Mouse (Mus musculus): ENCODE measurements around the gene Msx1. TPM values are rescaled to one million over a fixed set of nuclear protein-coding genes. Genes with fewer than 3 reads are reported as not detected.

Msx1 gene
- polyA plus RNA-seq, 1 experiment from 2014 or later, result 17.7 TPM

- Histone ChIP-seq H3K9ac (no peak overlapping the region), H3K27me3 (peaks cover 98% of the 10 kb centered on the region), H3K9me3 (replicated peaks) (no peaks in the 10 kb centered on the region), H3K4me2 (peak overlapping the region; percentile 17; the same call in 1 of the 2 replicates), H3K27ac (no peak overlapping the region), H3K36me3 (ENCODE audit: poor library complexity, severe bottlenecking) (no peaks in the 10 kb centered on the region), H3K4me1 (peaks cover 6% of the 10 kb centered on the region), H3K4me3 (no peak overlapping the region)
- WGBS, result 1% methylated on average over 42 of the region's 46 CpGs
- peak; percentile 59; the same call in 1 of the 2 replicates for ATAC-seq
Observed at GRCm38 (mm10) chr5:37816907-37817657, 7.3 kb downstream of the Msx1 start.

DNA sequence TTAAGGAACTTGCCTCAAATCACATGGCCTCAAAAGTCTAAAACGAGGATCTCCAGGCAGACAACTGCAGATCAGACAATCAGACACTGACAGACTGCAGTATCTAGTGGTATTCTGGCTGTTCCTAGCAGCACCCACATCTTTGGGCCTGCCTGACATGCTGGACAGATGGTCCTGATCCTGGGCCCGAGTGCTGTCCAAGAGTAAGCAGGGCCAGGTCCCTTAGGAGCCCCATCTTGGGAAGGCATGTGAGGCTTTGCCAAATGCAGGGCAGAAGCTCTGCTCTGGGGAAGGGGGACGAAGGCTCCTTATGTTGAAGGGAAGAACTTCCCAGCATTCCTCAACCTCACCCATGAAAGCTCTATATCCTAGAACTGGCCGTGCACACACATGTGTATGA is 8.5 kb downstream of the Msx1 start:
- WGBS, result 78% methylated on average over 4 of the region's 4 CpGs
- no peak overlapping the region for H3K4me2 ChIP-seq
- H3K9me3 ChIP-seq (replicated peaks), result no peaks in the 10 kb centered on the region
- no peak overlapping the region for H3K27ac ChIP-seq
- H3K9ac ChIP-seq, result no peak overlapping the region
- no peak overlapping the region for H3K4me3 ChIP-seq
- H3K27me3 ChIP-seq, result peaks cover 96% of the 10 kb centered on the region
- ATAC-seq, result no peak
- peaks cover 6% of the 10 kb centered on the region for H3K4me1 ChIP-seq
- no peaks in the 10 kb centered on the region for H3K36me3 ChIP-seq (ENCODE audit: poor library complexity, severe bottlenecking)

GRCm38 (mm10) chr5:37814169-37814568 is 10.2 kb downstream of the Msx1 start:
- peaks cover 6% of the 10 kb centered on the region for H3K4me1 ChIP-seq
- H3K27ac ChIP-seq, result no peak overlapping the region
- no peak overlapping the region for H3K9ac ChIP-seq
- no peaks in the 10 kb centered on the region for H3K9me3 ChIP-seq (replicated peaks)
- H3K27me3 ChIP-seq, result peaks cover 89% of the 10 kb centered on the region
- H3K4me2 ChIP-seq, result no peak overlapping the region
- no peak overlapping the region for H3K4me3 ChIP-seq
- ATAC-seq, result no peak
- H3K36me3 ChIP-seq (ENCODE audit: poor library complexity, severe bottlenecking), result no peaks in the 10 kb centered on the region

GRCm38 (mm10) chr5:37805291-37805690 is 19.1 kb downstream of the Msx1 start:
- 87% methylated on average over 6 of the region's 6 CpGs for WGBS
- ATAC-seq, result no peak
- Histone ChIP-seq H3K36me3 (ENCODE audit: poor library complexity, severe bottlenecking) (no peaks in the 10 kb centered on the region), H3K27ac (no peak overlapping the region), H3K4me2 (no peak overlapping the region), H3K4me3 (no peak overlapping the region), H3K27me3 (peaks cover 12% of the 10 kb centered on the region), H3K4me1 (no peaks in the 10 kb centered on the region), H3K9me3 (replicated peaks) (no peaks in the 10 kb centered on the region; the same call in 1 of the 2 replicates), H3K9ac (no peak overlapping the region)

- Histone ChIP-seq H3K36me3 (ENCODE audit: poor library complexity, severe bottlenecking) (no peaks in the 10 kb centered on the region), H3K4me1 (no peaks in the 10 kb centered on the region), H3K9me3 (replicated peaks) (no peaks in the 10 kb centered on the region; the same call in 1 of the 2 replicates), H3K9ac (no peak overlapping the region), H3K4me3 (no peak overlapping the region), H3K27ac (no peak overlapping the region), H3K4me2 (no peak overlapping the region), H3K27me3 (peaks cover 12% of the 10 kb centered on the region; the same call in 1 of the 2 replicates)
- ATAC-seq, result no peak
- 74% methylated on average over 8 of the region's 8 CpGs for WGBS
Observed at GRCm38 (mm10) chr5:37804512-37805118, 19.8 kb downstream of the Msx1 start.

DNA sequence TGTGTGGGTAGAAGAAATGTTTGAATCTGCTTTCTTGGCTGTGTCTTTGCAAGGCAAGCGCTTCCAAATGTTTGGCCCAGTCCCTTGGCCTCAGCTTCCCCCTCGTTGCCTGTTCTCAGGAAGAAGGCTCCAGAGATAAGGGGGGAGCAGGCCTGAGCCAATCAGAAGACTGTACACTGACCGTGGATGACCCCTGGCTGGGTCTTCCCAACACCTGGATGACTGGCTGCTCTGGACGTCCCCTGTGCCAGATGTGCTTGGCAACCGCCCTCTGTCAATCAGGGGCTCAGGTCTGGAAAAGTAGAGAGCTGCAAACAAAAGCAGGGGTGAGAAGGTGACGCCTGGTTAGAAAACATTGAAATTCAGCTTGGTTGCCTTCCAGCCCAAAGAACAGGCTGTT is 27.1 kb downstream of the Msx1 start:
- no peak overlapping the region for H3K27ac ChIP-seq
- no peak overlapping the region for H3K9ac ChIP-seq
- no peaks in the 10 kb centered on the region for H3K36me3 ChIP-seq (ENCODE audit: poor library complexity, severe bottlenecking)
- peaks cover 14% of the 10 kb centered on the region; the same call in 1 of the 2 replicates for H3K27me3 ChIP-seq
- no peaks in the 10 kb centered on the region for H3K9me3 ChIP-seq (replicated peaks)
- 72% methylated on average over 6 of the region's 6 CpGs for WGBS
- ATAC-seq, result no peak
- H3K4me2 ChIP-seq, result no peak overlapping the region
- H3K4me1 ChIP-seq, result no peaks in the 10 kb centered on the region
- H3K4me3 ChIP-seq, result no peak overlapping the region

DNA sequence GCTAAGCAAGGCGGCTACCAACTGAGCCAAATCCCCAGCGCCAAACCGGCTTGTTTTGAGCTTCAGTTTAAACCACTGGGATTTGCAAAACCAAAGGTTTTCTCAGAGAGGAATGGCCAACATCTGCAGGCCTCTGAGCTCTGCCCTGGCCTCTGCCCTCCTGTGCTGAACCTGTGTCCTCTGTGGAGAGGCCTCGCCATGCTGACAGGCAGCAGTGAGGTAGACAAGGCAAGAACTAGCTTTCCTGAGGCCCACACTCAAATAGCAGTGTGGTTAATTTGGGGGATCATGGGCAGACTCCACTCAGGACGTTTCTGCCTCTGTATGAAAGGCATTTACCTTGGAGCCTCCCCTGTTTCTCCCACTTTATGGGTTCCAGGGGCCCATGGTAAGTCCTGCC is 27.6 kb downstream of the Msx1 start:
- H3K9ac ChIP-seq, result no peak overlapping the region
- H3K27me3 ChIP-seq, result peaks cover 14% of the 10 kb centered on the region; the same call in 1 of the 2 replicates
- no peak overlapping the region for H3K4me3 ChIP-seq
- H3K36me3 ChIP-seq (ENCODE audit: poor library complexity, severe bottlenecking), result no peaks in the 10 kb centered on the region
- H3K4me2 ChIP-seq, result no peak overlapping the region
- H3K27ac ChIP-seq, result no peak overlapping the region
- H3K4me1 ChIP-seq, result no peaks in the 10 kb centered on the region
- ATAC-seq, result no peak
- 74% methylated on average over 5 of the region's 5 CpGs for WGBS
- no peaks in the 10 kb centered on the region for H3K9me3 ChIP-seq (replicated peaks)

- 94% methylated on average over 6 of the region's 6 CpGs for WGBS
Observed at GRCm38 (mm10) chr5:37795691-37796090, 28.7 kb downstream of the Msx1 start.

DNA sequence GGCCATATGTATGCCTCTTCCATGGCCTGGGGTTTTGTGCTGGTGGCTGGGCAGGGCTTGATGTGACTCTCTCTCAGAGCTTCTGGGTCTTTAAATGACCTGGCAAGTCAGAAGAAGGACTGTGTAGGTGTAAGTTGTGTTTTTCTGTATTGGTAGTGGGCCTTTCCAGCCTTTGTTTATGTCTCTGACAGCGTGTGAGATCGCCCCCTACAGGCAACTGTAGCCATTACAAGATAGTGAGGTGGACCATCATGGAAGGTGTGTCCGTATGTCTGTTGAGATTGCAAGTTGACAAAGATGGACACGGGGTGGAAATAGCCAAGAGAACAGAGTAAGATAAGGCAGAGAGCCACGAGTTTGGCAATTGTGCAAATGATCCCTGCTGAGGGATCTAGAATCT is 32.2 kb downstream of the Msx1 start:
- H3K9ac ChIP-seq, result no peak overlapping the region
- no peak overlapping the region for H3K4me2 ChIP-seq
- no peak overlapping the region for H3K27ac ChIP-seq
- H3K27me3 ChIP-seq, result peaks cover 14% of the 10 kb centered on the region; the same call in 1 of the 2 replicates
- no peak overlapping the region for H3K4me3 ChIP-seq
- H3K36me3 ChIP-seq (ENCODE audit: poor library complexity, severe bottlenecking), result no peaks in the 10 kb centered on the region
- no peaks in the 10 kb centered on the region for H3K9me3 ChIP-seq (replicated peaks)
- H3K4me1 ChIP-seq, result no peaks in the 10 kb centered on the region
- WGBS, result 57% methylated on average over 5 of the region's 5 CpGs
- ATAC-seq, result no peak

More at GRCm38 (mm10) chr5:37795691-37796090, 28.7 kb downstream of the Msx1 start:
- no peak overlapping the region for H3K4me2 ChIP-seq
- no peak overlapping the region for H3K4me3 ChIP-seq
- no peaks in the 10 kb centered on the region for H3K36me3 ChIP-seq (ENCODE audit: poor library complexity, severe bottlenecking)
- H3K4me1 ChIP-seq, result no peaks in the 10 kb centered on the region
- no peaks in the 10 kb centered on the region for H3K9me3 ChIP-seq (replicated peaks)
- no peak overlapping the region for H3K27ac ChIP-seq
- no peak overlapping the region for H3K9ac ChIP-seq
- ATAC-seq, result no peak
- peaks cover 19% of the 10 kb centered on the region for H3K27me3 ChIP-seq

- 86% methylated on average over 9 of the region's 9 CpGs for WGBS
- ATAC-seq, result no peak
- peaks cover 23% of the 10 kb centered on the region for H3K27me3 ChIP-seq
- H3K4me1 ChIP-seq, result peaks cover 3% of the 10 kb centered on the region; the same call in 1 of the 2 replicates
- H3K9me3 ChIP-seq (replicated peaks), result no peaks in the 10 kb centered on the region
- H3K4me3 ChIP-seq, result no peak overlapping the region
- no peak overlapping the region for H3K4me2 ChIP-seq
- no peak overlapping the region for H3K27ac ChIP-seq
- no peaks in the 10 kb centered on the region for H3K36me3 ChIP-seq (ENCODE audit: poor library complexity, severe bottlenecking)
- no peak overlapping the region for H3K9ac ChIP-seq
Observed at GRCm38 (mm10) chr5:37784847-37785391, 39.5 kb downstream of the Msx1 start.

GRCm38 (mm10) chr5:37783306-37783705 is 41.1 kb downstream of the Msx1 start:
- 52% methylated on average over 8 of the region's 8 CpGs for WGBS
- no peak overlapping the region for H3K27ac ChIP-seq
- H3K9ac ChIP-seq, result no peak overlapping the region

GRCm38 (mm10) chr5:37775681-37776080 is 48.7 kb downstream of the Msx1 start:
- no peak overlapping the region for H3K4me3 ChIP-seq
- H3K9ac ChIP-seq, result no peak overlapping the region
- H3K4me1 ChIP-seq, result no peaks in the 10 kb centered on the region
- H3K36me3 ChIP-seq (ENCODE audit: poor library complexity, severe bottlenecking), result no peaks in the 10 kb centered on the region
- WGBS, result 50% methylated on average over 5 of the region's 5 CpGs
- H3K27me3 ChIP-seq, result peaks cover 87% of the 10 kb centered on the region
- peaks cover 9% of the 10 kb centered on the region; the same call in 1 of the 2 replicates for H3K9me3 ChIP-seq (replicated peaks)
- H3K4me2 ChIP-seq, result no peak overlapping the region
- no peak overlapping the region for H3K27ac ChIP-seq
- ATAC-seq, result no peak

More at GRCm38 (mm10) chr5:37783306-37783705, 41.1 kb downstream of the Msx1 start:
- Histone ChIP-seq H3K4me2 (no peak overlapping the region), H3K4me1 (peaks cover 3% of the 10 kb centered on the region; the same call in 1 of the 2 replicates), H3K27me3 (peaks cover 33% of the 10 kb centered on the region), H3K4me3 (no peak overlapping the region), H3K9me3 (replicated peaks) (no peaks in the 10 kb centered on the region), H3K36me3 (ENCODE audit: poor library complexity, severe bottlenecking) (no peaks in the 10 kb centered on the region)
- ATAC-seq, result no peak

Data from forebrain, embryonic 13.5 days (tissue).